Mouse (Mus musculus): ENCODE measurements around the gene Syngr1.

Gene Syngr1

GRCm38 (mm10) chr15:80071951-80072437, 19.1 kb upstream of the Syngr1 start:
- peak in 1 of 2 experiments; percentile 33 for DNase-seq

DNA sequence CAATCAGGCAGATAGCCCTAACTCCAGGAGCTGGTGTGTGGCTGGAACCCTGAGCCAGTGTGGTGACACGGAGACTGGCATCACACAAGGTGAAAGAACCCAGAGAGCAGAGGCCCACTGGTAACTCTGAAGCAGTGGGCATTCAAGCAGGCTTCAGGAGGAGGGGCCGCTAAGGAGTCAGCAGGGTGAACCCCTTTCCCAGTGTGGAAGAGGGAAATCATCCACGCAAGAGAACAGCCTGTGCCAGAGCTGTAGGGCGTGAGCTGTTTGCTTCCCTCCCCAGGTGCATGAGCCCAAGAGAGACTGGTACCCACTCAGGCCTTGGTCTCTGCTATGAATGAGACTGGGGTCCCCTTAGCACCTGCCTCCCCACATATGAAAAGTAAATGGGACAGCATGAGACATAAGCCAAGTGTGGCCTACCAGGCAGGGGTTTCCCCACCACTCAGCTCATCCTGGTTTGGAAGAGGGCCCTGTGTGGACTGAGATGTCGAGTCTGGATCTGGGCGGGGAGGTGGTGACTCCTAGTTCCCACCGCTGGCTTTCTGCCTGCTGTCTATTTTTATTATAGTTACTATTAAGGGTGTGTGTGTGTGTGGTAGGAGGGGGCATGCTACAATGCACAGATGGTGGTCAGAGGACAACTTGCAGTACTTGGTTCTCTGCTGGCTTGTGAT, 18.4 kb upstream of the Syngr1 start:
- no peak for DNase-seq

GRCm38 (mm10) chr15:80073256-80073621, 17.9 kb upstream of the Syngr1 start:
- DNase-seq = no peak

DNA sequence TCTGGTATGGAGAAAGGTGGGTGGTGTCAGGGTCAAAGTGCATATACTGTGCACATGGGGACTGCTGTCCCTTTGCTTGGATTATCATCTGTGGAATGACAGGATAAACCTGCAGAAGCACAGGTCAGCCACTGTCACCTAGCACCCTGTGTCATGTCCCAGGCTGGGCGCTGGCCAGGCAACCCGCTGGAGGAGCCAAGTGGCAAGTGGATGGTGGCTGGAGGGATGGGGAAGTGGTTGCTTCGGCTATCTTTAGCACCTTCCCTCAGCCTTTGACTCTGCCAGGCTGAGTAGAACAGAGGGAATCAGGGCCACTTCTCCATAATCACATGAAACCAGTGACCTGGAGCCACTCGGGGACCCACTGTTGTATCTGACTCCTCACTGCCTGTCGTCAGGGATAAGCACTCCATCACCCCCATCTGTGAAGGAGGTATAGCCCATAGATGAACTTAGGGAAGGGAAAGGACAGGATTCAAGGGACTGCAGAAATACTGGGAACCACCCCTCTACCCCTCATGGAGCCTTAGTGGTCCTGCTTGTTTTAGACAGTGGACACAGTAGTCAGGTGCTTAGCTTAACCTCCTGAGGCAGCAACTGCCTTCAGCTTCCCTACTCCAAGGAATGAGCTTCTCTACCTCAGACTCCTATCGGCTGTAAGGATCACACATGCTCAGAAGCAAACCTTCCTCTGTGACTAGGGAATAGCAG, 16.3 kb upstream of the Syngr1 start:
- DNase-seq = no peak

- no peak for DNase-seq
Measured at GRCm38 (mm10) chr15:80075374-80075694, 15.8 kb upstream of the Syngr1 start.

- DNase-seq = no peak
Measured at GRCm38 (mm10) chr15:80075733-80076337, 15.3 kb upstream of the Syngr1 start.

GRCm38 (mm10) chr15:80076338-80077136, 14.6 kb upstream of the Syngr1 start:
- peak; percentile 88 to 91 for DNase-seq

- no peak for DNase-seq
Measured at GRCm38 (mm10) chr15:80078058-80078814, 12.9 kb upstream of the Syngr1 start.

DNA sequence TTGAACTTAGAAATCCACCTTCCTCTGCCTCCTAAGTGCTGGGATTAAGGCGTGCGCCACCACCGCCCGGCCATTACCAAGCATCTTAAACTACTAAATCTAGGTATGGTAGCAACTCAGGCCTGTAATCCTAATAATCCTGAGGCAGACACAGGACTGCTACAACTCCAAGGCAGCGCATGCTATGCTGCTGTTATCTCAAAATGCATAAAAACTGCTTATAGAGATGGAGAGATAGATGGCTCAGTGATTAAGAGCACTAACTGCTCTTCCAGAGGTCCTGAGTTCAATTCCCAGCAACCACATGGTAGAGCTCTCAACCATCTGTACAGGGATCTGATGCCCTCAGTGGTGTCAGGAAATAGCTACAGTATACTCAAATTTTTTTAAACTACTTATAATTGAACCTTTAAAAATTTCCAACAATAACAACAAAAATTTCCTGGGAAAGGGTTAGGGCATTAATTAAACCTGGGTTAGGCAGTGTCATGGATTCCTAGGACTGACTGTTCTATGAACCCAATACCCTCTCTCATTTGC, 11.9 kb upstream of the Syngr1 start:
- no peak for DNase-seq

- no peak for DNase-seq
Measured at GRCm38 (mm10) chr15:80079954-80080353, 11.2 kb upstream of the Syngr1 start.

- DNase-seq = peak; percentile 67 to 82
Measured at GRCm38 (mm10) chr15:80080711-80081615, 10.2 kb upstream of the Syngr1 start.

DNA sequence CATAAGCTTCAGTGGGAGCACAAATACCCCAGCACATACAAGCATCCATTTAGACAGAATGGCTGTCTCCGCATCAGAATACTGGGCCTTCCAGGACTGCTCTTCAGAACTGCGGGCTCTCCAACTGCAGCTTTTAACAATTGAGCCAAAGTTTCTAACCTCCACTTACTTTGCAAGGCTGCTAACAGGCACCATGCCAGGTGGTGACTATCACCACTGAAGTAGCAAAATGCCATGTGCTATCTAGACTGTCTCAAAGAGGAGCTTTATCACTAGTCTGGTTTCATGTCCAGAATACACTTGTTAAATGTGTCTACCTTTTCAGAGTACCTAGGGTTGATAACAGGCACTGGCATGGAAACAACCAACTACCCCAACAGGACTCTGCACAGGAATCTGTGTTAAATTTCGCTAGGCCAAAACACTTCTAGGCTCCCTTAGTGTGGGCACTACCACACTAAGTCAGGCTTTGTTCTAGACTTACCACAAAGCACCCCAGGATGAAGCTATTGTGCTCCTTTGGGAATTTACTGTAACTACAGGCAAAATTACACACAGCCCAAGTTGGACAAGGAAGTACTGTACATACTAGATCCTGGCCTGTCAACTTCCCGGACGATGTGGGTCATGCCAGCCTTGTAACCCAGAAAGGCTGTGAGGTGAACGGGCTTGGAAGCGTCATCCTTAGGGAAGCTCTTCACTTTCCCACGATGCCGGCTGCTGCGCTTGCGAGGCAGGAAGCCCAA, 9.2 kb upstream of the Syngr1 start:
- DNase-seq = no peak

DNA sequence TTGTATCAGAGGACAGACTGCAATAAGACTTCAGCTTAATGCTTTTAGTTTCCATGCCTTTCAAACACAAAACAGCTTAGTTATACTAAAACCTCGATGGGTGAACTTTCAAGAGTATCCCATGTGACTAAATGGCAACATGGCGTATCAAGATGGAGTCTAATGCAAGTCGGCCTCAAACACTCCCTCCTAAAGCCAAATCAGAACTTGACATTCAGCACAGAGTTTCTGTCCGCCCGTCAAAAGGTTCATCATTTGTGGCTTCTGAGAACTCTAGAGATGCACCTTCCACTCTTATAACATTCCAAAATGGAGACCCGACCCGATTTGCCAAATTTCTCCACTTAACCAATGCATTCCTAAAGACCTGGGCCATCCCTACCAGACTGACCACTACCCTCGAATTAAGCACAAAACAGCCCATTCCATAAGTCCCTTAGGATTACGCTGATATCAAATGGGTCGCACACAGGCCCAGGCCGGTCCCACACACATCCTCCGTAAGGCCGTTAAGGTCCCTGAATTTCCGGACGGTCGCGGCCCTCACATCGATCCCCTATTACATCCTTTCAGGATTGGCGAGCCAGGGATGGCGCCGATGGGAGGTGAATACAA, 8.4 kb upstream of the Syngr1 start:
- DNase-seq = no peak

DNA sequence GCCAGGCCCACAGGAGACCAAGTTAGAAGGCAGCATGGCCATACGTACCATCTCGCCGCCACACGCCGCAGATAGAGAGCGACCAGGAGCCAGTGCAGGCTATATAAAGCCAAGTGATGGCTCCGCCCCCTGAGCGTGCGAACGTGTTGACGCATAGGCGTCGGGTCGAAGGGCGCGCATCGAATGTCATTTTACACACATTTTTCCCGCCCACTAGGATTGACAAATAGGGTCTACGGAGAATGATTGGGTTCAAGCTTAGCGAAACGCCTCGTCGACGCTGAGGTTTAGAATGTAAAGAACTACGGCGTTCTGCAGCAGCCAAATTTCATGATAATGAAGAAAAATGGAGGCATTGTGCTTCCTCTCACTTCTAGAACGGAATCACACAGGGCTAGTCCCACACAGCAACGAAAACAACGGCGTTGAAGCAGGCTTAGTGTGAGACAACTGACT, 7.8 kb upstream of the Syngr1 start:
- DNase-seq = peak; percentile 99 to 100

DNA sequence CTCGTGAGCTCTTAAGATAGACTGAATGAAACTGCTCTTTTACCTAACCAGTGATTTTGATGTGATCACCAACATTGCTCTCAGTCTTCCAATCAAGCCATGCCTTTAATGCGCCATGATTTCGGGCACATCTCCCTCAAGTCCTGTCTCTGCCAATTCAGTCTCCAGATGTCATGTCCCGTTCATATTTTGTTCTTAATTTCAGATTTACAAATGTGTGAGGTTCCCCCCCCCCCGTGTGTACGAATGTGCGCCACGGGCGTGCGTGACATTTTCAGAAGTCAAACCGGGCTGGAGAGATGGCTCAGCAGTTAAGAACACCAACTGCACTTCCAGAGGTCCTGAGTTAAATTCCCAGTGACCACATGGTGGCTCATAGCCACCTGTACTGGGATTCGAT, 7.4 kb upstream of the Syngr1 start:
- peak in 1 of 2 experiments; percentile 50 for DNase-seq

DNA sequence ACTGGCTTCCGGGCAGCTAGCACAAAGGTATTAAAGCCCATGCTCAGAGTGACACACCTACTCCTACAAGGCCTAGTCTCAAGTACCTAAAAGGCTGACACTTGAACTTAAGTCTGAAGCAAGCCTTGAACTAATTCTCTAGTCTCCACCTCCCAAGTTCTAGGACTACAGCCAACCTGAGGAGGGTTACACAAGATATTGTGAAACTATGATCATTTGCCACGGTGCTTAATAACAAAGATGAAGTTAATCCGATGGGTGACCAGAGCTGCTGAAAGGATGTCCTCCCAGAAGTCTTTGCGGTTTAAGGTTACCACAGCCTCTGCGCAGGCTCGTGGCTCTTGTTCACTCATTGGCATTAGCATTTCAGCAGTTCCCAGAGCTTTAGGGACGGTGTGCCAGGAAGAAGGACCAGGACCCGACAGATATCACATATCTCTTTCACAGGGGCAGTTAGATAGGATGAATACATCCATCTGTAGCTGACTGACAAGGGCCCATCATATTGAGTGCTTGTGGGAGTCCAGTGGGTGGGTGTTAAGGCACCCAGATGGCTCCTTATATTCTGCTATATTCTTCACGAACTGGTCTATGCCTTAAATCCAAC, 3.6 kb upstream of the Syngr1 start:
- no peak for DNase-seq

DNA sequence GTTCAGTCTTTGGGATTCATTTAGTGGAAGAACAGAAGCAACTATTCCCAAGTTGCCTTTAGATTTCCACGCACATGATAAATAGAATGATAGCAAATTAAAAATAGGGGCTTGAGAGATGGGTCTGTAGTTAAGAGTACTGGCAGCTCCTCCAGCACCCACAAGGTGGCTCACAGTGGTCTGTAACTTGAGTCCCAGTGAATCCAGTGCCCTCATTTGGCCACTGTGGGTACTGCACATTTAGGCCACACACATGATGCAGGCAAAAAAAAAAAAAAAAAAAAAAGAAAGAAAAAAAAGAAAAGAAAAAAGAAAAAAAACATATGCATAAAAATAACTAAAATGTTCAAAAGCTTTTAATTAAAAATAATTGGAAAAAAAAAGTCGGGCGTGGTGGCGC, 2.5 kb upstream of the Syngr1 start:
- DNase-seq = peak; percentile 97

DNA sequence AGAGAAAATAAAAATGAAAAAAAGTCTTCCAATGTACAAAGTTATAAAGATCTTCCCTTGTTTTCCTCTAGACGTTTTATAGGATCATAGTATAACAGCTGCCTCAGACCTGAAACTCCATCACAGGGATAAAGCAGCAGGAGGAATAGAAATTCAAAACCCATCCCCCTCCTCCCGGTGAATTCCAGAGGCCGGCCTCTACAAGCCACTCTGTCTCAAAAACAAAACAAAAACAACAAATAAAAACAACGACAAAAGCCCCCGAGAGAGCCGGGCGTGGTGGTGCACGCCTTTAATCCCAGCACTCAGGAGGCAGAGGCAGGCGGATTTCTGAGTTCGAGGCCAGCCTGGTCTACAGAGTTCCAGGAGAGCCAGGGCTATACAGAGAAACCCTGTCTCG, 979 bp upstream of the Syngr1 start:
- DNase-seq = no peak

- peak; percentile 73 to 74 for DNase-seq
Measured at GRCm38 (mm10) chr15:80090741-80091120, 403 bp upstream of the Syngr1 start.
